Mouse (Mus musculus): ENCODE data around the gene Mef2a. TPM values are rescaled to one million over a fixed set of nuclear protein-coding genes. Genes with fewer than 3 reads are reported as not detected.

Gene Mef2a
- total RNA-seq, 2 experiments from 2014 or later, result 131 to 135 TPM

DNA sequence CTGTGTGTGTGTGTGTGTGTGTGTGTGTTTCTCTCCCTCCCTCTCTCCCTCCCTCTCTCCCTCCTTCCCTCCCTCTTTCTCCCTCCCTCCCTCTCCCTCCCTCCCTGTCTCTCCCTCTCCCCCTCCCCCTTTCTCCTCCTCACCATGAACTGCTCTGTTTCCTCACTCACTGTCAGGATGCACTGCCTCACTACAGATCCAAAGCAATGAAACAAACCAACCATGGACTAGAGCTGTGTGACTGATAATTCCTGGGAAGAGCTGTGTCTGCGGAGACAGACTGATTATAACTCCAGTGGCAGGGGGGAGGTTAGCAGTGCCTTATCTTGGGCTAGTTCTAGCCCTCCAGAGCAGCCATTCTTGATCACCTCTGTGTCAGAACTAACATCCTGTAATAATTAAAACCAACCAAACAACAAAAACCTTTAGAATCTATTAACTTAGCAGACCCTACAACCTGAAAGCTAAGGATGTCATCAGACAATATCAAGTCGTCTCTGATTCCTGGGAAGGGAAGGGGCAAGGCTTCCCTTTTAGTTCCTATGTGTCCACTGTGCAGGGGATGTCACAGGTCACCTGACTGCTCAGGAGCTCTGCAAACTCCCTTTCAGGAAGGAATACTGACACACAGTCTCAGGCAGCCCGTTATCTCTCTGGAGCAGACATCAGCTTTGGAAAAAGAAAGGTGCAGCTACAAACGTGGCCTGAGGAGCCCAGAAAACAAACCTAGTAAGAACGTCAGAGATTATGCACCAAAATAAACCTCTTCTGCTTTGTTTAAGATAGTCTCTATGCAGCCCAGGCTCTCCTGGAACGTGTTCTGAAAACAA, 162.4 kb downstream of the Mef2a start:
- no peak for DNase-seq

DNA sequence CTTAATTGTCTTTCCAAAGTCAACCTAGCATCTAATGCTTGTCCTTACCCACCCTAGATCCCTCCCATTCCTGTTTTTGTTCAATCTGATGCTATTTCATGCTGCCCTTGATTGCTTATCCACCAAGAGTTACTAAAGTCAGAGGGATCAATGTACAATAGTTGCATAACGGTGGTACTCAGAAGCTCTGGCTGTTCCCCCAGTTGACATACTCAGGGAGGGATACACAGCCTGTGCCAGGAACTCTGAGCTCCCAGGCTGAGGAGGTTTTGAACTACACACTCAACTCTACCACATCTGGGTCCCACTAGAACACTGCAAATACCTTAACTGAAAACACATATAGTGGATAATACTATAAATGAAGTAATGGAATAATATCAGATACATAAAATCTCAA, 164.3 kb downstream of the Mef2a start:
- DNase-seq, result no peak

DNA sequence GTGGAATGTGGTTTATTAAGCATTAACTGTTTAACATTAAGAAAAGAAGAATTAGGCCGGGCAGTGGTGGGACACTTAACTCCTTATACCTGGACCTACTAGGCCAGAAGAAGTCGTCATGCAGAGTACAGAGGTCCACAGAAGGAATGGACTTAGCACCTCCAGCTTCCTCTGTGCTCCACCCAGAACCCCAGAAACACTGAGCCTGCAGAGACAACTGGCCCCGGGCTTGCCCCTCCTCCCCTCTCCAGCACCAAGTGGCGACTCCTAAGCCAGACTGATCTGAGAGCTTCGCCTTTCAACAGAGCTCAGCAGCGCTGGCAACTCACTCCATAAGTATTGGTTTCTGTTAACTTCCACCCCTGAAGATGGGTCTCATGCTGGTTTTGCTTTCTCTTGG, 165.0 kb downstream of the Mef2a start:
- DNase-seq, result no peak

DNA sequence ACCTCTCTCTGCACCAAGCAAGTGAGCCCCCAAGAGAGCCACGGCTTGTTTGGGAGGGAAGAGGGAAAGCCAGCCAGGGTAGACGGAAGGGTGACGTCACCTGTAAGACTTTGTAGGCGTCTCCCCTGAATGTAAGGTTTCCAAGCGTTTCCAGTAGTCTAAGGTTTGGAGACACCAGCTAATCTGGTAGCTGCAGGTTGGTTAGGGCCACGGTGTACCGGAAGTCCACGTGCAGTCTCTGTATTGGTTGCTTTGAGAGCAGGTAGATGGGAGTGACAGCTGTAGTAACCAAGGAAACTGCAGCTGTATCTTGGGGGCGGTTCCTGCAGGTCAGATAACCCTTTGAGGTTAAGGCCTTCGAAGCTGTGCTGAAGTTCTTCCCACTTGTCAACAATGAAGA, 166.2 kb downstream of the Mef2a start:
- DNase-seq, result no peak

- no peak for DNase-seq
Observed at GRCm38 (mm10) chr7:67205734-67206425, 166.8 kb downstream of the Mef2a start.

- DNase-seq, result no peak
Observed at GRCm38 (mm10) chr7:67203625-67204024, 169.0 kb downstream of the Mef2a start.

GRCm38 (mm10) chr7:67199412-67199811, 173.2 kb downstream of the Mef2a start:
- DNase-seq, result peak; percentile 43 to 81

GRCm38 (mm10) chr7:67183786-67184185, 188.9 kb downstream of the Mef2a start:
- DNase-seq, result no peak

Other genes starting within 250 kb of the Mef2a start
- gene Lysmd4, start 150.3 kb downstream of the Mef2a start, total RNA-seq (2021), result 10 to 100 TPM; 15.2 to 18.1 TPM